Mouse (Mus musculus) ES-E14 (cell line): ENCODE results near the gene Sema3c. TPM values are rescaled to one million over a fixed set of nuclear protein-coding genes. Genes with fewer than 3 reads are reported as not detected.
"Not testable (repeated sequence)": the region's sequence is repeated elsewhere in the genome, so short reads cannot be mapped to it uniquely, and the experiment has no call there.

Experiments used
- DNase-seq: peaks from one replicate; pipeline ENCODE4 v3.0.0-alpha.2; 2013; ENCODE audit warnings: low read depth, low spot score
- H3K27ac ChIP-seq: 2 replicates; pipeline ENCODE4 v1.5.1; 2012; ENCODE audit warnings: low read depth, mild to moderate bottlenecking, low read length, moderate library complexity, mixed read lengths; ENCODE audit not compliant: poor library complexity, insufficient read depth, severe bottlenecking
- H3K36me3 ChIP-seq: 2 replicates; pipeline ENCODE4 v1.6.1; 2012; ENCODE audit warnings: mild to moderate bottlenecking, low read length, moderate library complexity, mixed read lengths; ENCODE audit not compliant: control insufficient read depth, poor library complexity, insufficient read depth, severe bottlenecking
- H3K4me1 ChIP-seq, 2 experiments: fragments of 150-350 bp in 1 of 2; sonication (generic) in 1 of 2; 2 replicates each; pipeline ENCODE4 v1.6.1; 2012; ENCODE audit warnings: low read length in 2 of 2, mild to moderate bottlenecking in 1 of 2, mixed read lengths in 1 of 2; ENCODE audit not compliant: control insufficient read depth in 2 of 2, insufficient read depth in 2 of 2, poor library complexity in 1 of 2
- H3K4me3 ChIP-seq, 2 experiments: fragments of 150-350 bp in 1 of 2; sonication (generic) in 1 of 2; 2 replicates each; pipeline ENCODE4 v1.5.1; 2012; ENCODE audit warnings: low read length in 2 of 2, low read depth in 1 of 2, mild to moderate bottlenecking in 1 of 2, mixed read lengths in 1 of 2; ENCODE audit not compliant: insufficient read depth in 1 of 2, poor library complexity in 1 of 2, severe bottlenecking in 1 of 2
- H3K9ac ChIP-seq: 2 replicates; pipeline ENCODE4 v1.6.1; 2012; ENCODE audit warnings: low read depth, mild to moderate bottlenecking, low read length, mixed read lengths; ENCODE audit not compliant: poor library complexity, insufficient read depth, severe bottlenecking
- H3K9me3 ChIP-seq: fragments of 150-350 bp; sonication (generic); 2 replicates; pipeline ENCODE4 v1.6.1; 2012; ENCODE audit warnings: low read depth, mild to moderate bottlenecking, low read length; ENCODE audit not compliant: control insufficient read depth, insufficient read depth
- CHD2 ChIP-seq: IDR thresholded peaks from 2 replicates; pipeline ENCODE4 v1.6.1; 2014; ENCODE audit warnings: mild to moderate bottlenecking, low read depth, low read length, inconsistent platforms
- HCFC1 ChIP-seq: IDR thresholded peaks from 2 replicates; pipeline ENCODE4 v1.6.1; 2012; ENCODE audit warnings: low read length, inconsistent platforms, borderline replicate concordance; ENCODE audit not compliant: insufficient read depth
- MAFK ChIP-seq: IDR thresholded peaks from 2 replicates; pipeline ENCODE4 v1.6.1; 2014; ENCODE audit warnings: mild to moderate bottlenecking, low read depth, low read length, inconsistent platforms; ENCODE audit not compliant: insufficient read depth
- ZC3H11A ChIP-seq: IDR thresholded peaks from 2 replicates; pipeline ENCODE4 v1.6.1; 2012; ENCODE audit warnings: low read depth, mild to moderate bottlenecking, inconsistent platforms, low read length, borderline replicate concordance
- ZNF384 ChIP-seq: IDR thresholded peaks from 2 replicates; pipeline ENCODE4 v1.6.1; 2012; ENCODE audit warnings: low read depth, low read length, inconsistent platforms
- in situ Hi-C, 2 experiments: fragments of 600-800 bp; cut with MboI; formaldehyde crosslinking; loops; one replicate each; pipeline ENCODE4 v1.15.1; 2025; ENCODE audit warnings: low sequenced_read_pairs in 2 of 2, inconsistent platforms in 1 of 2; ENCODE audit not compliant: unreplicated experiment in 2 of 2
- total RNA-seq: library from RNA; depleted of rRNA; stranded (reverse); fragments of 300-350 nt; gene quantifications from 2 replicates; pipeline ENCODE4 v1.2.3, GENCODE M21; 2012; rRNA removed

The Sema3c gene
- total RNA-seq, result 3.9 and 7.0 TPM in 2 replicates

DNA sequence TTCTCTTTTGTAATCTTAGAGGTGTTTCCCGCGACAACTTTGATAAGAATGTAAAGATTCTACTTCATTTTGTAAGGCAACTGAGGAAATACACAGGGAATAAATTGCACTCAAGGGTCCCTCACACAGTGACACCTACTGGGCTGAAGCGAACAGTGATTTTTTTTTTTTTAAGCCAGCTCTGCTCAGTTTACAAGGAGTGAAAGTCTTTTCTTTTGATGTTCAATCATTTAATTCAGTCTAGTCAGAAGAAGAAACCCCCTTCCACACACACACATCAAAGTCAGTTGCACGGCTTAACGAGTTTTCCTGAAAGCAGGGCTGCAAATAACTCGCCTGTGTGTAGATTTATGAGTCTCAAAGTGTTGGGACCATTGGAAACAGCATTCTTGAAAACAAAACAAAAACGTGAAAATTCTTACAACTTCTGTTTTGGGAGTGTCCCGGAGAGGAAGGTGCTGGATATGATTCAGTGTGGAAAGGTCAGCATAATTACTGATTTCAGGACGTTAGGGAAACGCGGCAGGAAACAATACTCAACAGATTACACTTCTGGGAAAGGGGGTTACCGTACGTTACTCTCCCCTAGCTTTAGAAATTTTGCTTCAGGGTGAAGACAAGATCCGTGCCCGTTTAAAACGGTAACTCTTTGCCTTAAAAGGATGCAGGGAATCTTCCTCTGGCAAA is at the start of gene Sema3c:
TSS of gene Sema3c (plus strand) at position 588 of the 687 bp plus-strand sequence.
- Histone ChIP-seq H3K36me3 (no peaks in the 10 kb centered on the region), H3K4me3 (peak within 1 kb of the TSS; percentile 64 to 73), H3K4me1 (no peaks in the 10 kb centered on the region), H3K27ac (no peak within 1 kb of the TSS), H3K9me3 (no peaks in the 10 kb centered on the region), H3K9ac (peak within 1 kb of the TSS; percentile 57)
- TF ChIP-seq MAFK (no peak), ZNF384 (peak; percentile 97)
- peak; percentile 7 for DNase-seq
- in situ Hi-C loops, result no loop called here

GRCm38 (mm10) chr5:17531165-17531564 is 42.9 kb upstream of the Sema3c start:
- H3K9me3 ChIP-seq, in situ Hi-C loops, H3K36me3 ChIP-seq, H3K4me3 ChIP-seq, H3K9ac ChIP-seq, H3K4me1 ChIP-seq, H3K27ac ChIP-seq, DNase-seq: not testable (repeated sequence)

DNA sequence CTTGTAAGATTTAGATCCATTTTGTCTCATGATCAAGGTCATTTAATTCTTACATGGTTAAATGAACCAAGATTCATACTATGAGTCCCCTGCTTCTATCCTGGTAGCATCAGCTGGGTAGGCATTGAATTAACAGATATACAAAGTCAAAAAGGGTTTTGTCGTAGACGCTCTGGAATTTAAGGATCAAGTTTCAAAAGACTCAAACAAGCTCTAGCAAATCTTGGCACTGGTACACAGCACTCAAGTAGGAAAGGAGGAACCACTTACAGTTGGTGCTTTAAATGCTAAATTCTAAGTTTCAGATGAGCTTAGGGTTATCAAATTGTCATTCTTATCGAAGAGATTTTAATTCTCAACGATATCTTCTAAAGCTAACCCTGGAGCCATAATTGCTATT is 30.9 kb upstream of the Sema3c start:
- Histone ChIP-seq H3K9ac (no peak overlapping the region), H3K4me3 (no peak overlapping the region), H3K27ac (no peak overlapping the region), H3K9me3 (no peaks in the 10 kb centered on the region), H3K36me3 (no peaks in the 10 kb centered on the region), H3K4me1 (no peaks in the 10 kb centered on the region)
- in situ Hi-C loops, result no loop called here
- DNase-seq, result no peak
- TF ChIP-seq MAFK (no peak), ZNF384 (no peak), CHD2 (no peak), HCFC1 (no peak), ZC3H11A (no peak)

DNA sequence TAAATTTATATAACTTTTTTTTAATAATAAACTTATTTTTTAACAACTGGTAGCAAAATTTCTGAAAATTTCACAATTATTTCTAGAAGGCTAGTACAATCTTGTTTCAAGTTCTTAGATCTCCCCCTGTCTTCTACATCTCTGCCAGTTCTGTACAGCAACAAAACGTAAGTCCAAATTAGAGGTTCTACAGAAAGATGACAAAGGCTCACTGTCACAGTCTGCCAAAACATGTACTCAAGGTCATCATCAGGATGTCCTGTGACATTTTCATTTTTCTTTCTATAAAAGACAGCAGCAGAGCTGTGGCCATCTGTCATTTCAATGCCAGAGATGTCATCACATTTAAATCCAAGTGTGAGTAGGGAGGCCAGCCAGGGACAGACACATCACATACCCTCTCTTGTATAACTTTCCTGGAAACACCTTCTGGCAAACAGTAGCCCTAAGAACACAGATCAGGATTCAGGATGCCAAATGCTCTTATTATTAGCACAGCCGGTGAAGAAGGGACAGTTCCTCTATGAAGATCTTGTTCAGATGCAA is 29.1 kb upstream of the Sema3c start:
- H3K4me1 ChIP-seq, result no peaks in the 10 kb centered on the region
- no peaks in the 10 kb centered on the region for H3K36me3 ChIP-seq
- in situ Hi-C loops, result no loop called here
- no peak overlapping the region for H3K27ac ChIP-seq
- TF ChIP-seq ZNF384 (no peak), CHD2 (no peak), HCFC1 (no peak), ZC3H11A (no peak), MAFK (no peak)
- no peaks in the 10 kb centered on the region for H3K9me3 ChIP-seq
- no peak overlapping the region for H3K4me3 ChIP-seq
- DNase-seq, result no peak
- no peak overlapping the region for H3K9ac ChIP-seq

DNA sequence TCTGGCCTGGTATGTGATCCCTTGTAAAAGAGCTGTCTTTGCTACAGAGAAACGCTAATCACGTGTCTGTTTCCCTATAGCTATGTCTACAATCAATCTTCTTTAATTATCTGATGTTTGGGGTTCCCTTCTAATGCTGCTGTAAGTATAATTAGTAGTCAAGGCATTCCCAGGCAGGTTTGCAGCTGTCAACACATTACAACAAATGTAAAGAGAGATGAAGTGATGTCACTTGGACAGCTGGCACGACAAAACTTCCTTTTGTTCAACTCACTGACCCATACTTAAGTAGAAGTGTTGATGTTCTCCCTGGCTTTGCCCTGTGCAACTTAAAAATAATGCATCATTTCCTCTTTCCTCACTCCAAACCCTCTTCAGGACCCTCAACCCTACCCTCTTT is 22.4 kb upstream of the Sema3c start:
- TF ChIP-seq ZC3H11A, result no peak
- TF ChIP-seq HCFC1, result no peak
- no peak for TF ChIP-seq CHD2
- H3K9me3 ChIP-seq, result no peaks in the 10 kb centered on the region
- no peak overlapping the region for H3K9ac ChIP-seq
- no peak overlapping the region for H3K4me3 ChIP-seq
- no peak for DNase-seq
- H3K27ac ChIP-seq, result no peak overlapping the region
- H3K36me3 ChIP-seq, result no peaks in the 10 kb centered on the region
- in situ Hi-C loops, result no loop called here
- no peaks in the 10 kb centered on the region for H3K4me1 ChIP-seq
